Mouse (Mus musculus) liver, embryonic 12.5 days (tissue): ENCODE results near the gene Ajm1. TPM values are rescaled to one million over a fixed set of nuclear protein-coding genes. Genes with fewer than 3 reads are reported as not detected.

Source experiments
- ATAC-seq: fragments of 200-750 bp; cut with Nextera tagmentation; 2 replicates; pipeline ENCODE4 v1.8.0; 2017; ENCODE audit warnings: moderate number of reproducible peaks, mild to moderate bottlenecking, moderate library complexity
- H3K27ac ChIP-seq: fragments of 300-500 bp; sonication (generic); 2 replicates; pipeline ENCODE4 v1.5.1; 2016; ENCODE audit warnings: mild to moderate bottlenecking
- H3K27me3 ChIP-seq: fragments of 300-500 bp; sonication (generic); replicated peaks from 2 replicates; pipeline ENCODE4 v1.6.1; 2016; ENCODE audit warnings: mild to moderate bottlenecking, moderate library complexity
- H3K36me3 ChIP-seq: fragments of 300-500 bp; sonication (generic); 2 replicates; pipeline ENCODE4 v1.6.1; 2016; ENCODE audit warnings: mild to moderate bottlenecking, moderate library complexity
- H3K4me1 ChIP-seq: fragments of 300-500 bp; sonication (generic); 2 replicates; pipeline ENCODE4 v1.6.1; 2016
- H3K4me2 ChIP-seq: fragments of 300-500 bp; sonication (generic); 2 replicates; pipeline ENCODE4 v1.6.1; 2016; ENCODE audit warnings: mild to moderate bottlenecking, moderate library complexity
- H3K4me3 ChIP-seq: fragments of 300-500 bp; sonication (generic); 2 replicates; pipeline ENCODE4 v1.5.1; 2016; ENCODE audit warnings: mild to moderate bottlenecking, moderate library complexity
- H3K9ac ChIP-seq: fragments of 300-500 bp; sonication (generic); 2 replicates; pipeline ENCODE4 v1.6.1; 2016; ENCODE audit warnings: mild to moderate bottlenecking, moderate library complexity
- H3K9me3 ChIP-seq: fragments of 300-500 bp; sonication (generic); replicated peaks from 2 replicates; pipeline ENCODE4 v1.6.1; 2016; ENCODE audit warnings: mild to moderate bottlenecking, moderate library complexity
- WGBS: fragments of 180-500 bp; shearing (Covaris S2); methylation state at CpG from one replicate; pipeline ENCODE4 v1.1.7; 2016; ENCODE audit not compliant: insufficient replicate concordance; 5-methylcytosine and 5-hydroxymethylcytosine counted together
- polyA plus RNA-seq: library from polyadenylated mRNA; unstranded; fragments of >200 nt; fragmentation: Nextera tagmentation; extraction: Ambion mirVana; gene quantifications from 2 replicates; pipeline ENCODE4 v1.2.1, GENCODE M21; 2016

Gene Ajm1
- polyA plus RNA-seq, 1 experiment from 2014 or later: not detected

- Histone ChIP-seq H3K4me2 (peak within 1 kb of the TSS; percentile 83), H3K9ac (peak within 1 kb of the TSS; percentile 70), H3K4me3 (peak within 1 kb of the TSS; percentile 64), H3K36me3 (peaks cover 21% of the 10 kb centered on the region), H3K27ac (peak within 1 kb of the TSS; percentile 63), H3K4me1 (peaks cover 67% of the 10 kb centered on the region), H3K9me3 (no peaks in the 10 kb centered on the region), H3K27me3 (peaks cover 46% of the 10 kb centered on the region)
- under 1% methylated on average over 41 of the region's 45 CpGs for WGBS
- peak; percentile 96 for ATAC-seq
Observed at GRCm38 (mm10) chr2:25574579-25575431, 6.8 kb downstream of the Ajm1 start, which contains the start of the genes Mamdc4 and Phpt1. Gene Mamdc4 (minus strand): TSS chr2:25574845. Gene Phpt1 (minus strand): TSS chr2:25575224.

DNA sequence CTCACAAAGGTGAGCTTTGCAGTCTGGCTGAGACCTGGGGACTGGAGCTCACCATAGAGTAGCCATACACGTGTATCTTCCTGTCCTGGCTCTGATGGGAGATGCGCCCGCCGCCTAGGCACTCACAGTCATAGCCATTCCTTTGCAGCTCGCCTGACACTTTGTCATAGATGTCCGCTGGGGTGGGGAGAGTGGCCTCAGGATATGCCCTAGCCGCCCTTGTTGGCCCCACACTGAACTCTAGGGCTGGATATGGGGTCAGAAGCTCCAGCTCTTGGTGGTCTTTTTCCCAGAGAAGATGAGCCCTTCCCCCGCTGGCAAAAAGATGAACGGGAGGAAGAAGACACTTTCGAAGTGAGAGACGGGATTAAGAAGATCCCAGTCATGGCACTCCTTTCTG, 7.4 kb downstream of the Ajm1 start:
- Histone ChIP-seq H3K27me3 (peaks cover 39% of the 10 kb centered on the region), H3K9ac (peak overlapping the region; percentile 70), H3K4me3 (peak overlapping the region; percentile 64), H3K9me3 (no peaks in the 10 kb centered on the region), H3K4me1 (peaks cover 60% of the 10 kb centered on the region), H3K4me2 (peak overlapping the region; percentile 83), H3K27ac (peak overlapping the region; percentile 57), H3K36me3 (peaks cover 28% of the 10 kb centered on the region)
- 15% methylated on average over 11 of the region's 11 CpGs for WGBS
- ATAC-seq: no peak

GRCm38 (mm10) chr2:25573068-25573467, 8.5 kb downstream of the Ajm1 start:
- 53% methylated on average over 2 of the region's 2 CpGs for whole genome bisulfite sequencing
- peaks cover 55% of the 10 kb centered on the region for H3K4me1 ChIP-seq
- no peaks in the 10 kb centered on the region for H3K9me3 ChIP-seq
- peaks cover 38% of the 10 kb centered on the region for H3K36me3 ChIP-seq
- H3K4me3 ChIP-seq: peak overlapping the region; percentile 64; the same call in 1 of the 2 replicates
- H3K9ac ChIP-seq: peak overlapping the region; percentile 70
- no peak overlapping the region for H3K27ac ChIP-seq
- peaks cover 28% of the 10 kb centered on the region for H3K27me3 ChIP-seq
- H3K4me2 ChIP-seq: peak overlapping the region; percentile 83
- no peak for ATAC-seq

- H3K27me3 ChIP-seq: peaks cover 10% of the 10 kb centered on the region
- H3K9me3 ChIP-seq: no peaks in the 10 kb centered on the region
- 0 out of 2 replicates have a peak overlapping the region, but pooled peaks have one; percentile 7 for H3K27ac ChIP-seq
- ATAC-seq: no peak
- H3K36me3 ChIP-seq: peaks cover 55% of the 10 kb centered on the region
- H3K4me3 ChIP-seq: no peak overlapping the region
- H3K9ac ChIP-seq: no peak overlapping the region
- 68% methylated on average over 4 of the region's 4 CpGs for WGBS
- peaks cover 45% of the 10 kb centered on the region for H3K4me1 ChIP-seq
- no peak overlapping the region for H3K4me2 ChIP-seq
Observed at GRCm38 (mm10) chr2:25571221-25571620, 10.3 kb downstream of the Ajm1 start.

GRCm38 (mm10) chr2:25569323-25569722, 12.2 kb downstream of the Ajm1 start:
- Histone ChIP-seq H3K4me2 (no peak overlapping the region), H3K9me3 (no peaks in the 10 kb centered on the region), H3K27ac (no peak overlapping the region), H3K4me3 (no peak overlapping the region), H3K27me3 (no peaks in the 10 kb centered on the region), H3K4me1 (peaks cover 33% of the 10 kb centered on the region), H3K9ac (no peak overlapping the region), H3K36me3 (peaks cover 73% of the 10 kb centered on the region)
- WGBS: 75% methylated on average over 3 of the region's 3 CpGs
- no peak for ATAC-seq

GRCm38 (mm10) chr2:25568473-25569019, 13.0 kb downstream of the Ajm1 start:
- ATAC-seq: no peak
- Histone ChIP-seq H3K27ac (0 out of 2 replicates have a peak overlapping the region, but pooled peaks have one; percentile 30), H3K9ac (no peak overlapping the region), H3K36me3 (peaks cover 81% of the 10 kb centered on the region), H3K9me3 (no peaks in the 10 kb centered on the region), H3K4me2 (no peak overlapping the region), H3K27me3 (no peaks in the 10 kb centered on the region), H3K4me1 (peaks cover 25% of the 10 kb centered on the region), H3K4me3 (no peak overlapping the region)
- 80% methylated on average over 6 of the region's 6 CpGs for WGBS

GRCm38 (mm10) chr2:25566558-25566957, 15.0 kb downstream of the Ajm1 start:
- H3K4me2 ChIP-seq: no peak overlapping the region
- peaks cover 16% of the 10 kb centered on the region for H3K4me1 ChIP-seq
- H3K4me3 ChIP-seq: no peak overlapping the region
- peaks cover 94% of the 10 kb centered on the region for H3K36me3 ChIP-seq
- no peak overlapping the region for H3K9ac ChIP-seq
- no peak for ATAC-seq
- no peak overlapping the region for H3K27ac ChIP-seq
- no peaks in the 10 kb centered on the region for H3K27me3 ChIP-seq
- 83% methylated on average over 6 of the region's 6 CpGs for WGBS
- H3K9me3 ChIP-seq: no peaks in the 10 kb centered on the region

DNA sequence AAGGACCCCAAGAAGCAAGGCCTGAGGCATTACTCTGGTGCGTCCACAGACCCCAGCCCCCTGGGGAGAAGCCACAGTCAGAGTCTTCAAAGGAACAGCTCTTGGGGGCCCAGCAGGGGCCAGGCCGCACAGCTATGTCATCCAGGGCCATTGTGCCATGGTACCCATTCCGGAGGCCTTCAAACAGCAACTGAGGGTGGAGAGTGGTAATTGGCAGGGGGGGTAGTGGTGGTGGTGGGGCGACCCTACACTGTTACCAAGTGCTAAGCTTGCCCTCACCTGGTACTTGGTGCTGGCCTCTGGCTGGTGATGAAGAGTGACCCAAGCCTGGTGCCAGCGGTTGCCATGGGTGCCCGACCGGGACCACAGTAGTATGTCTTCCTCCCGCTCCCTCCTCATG, 15.8 kb downstream of the Ajm1 start:
- Histone ChIP-seq H3K9me3 (no peaks in the 10 kb centered on the region), H3K4me2 (no peak overlapping the region)
- WGBS: 84% methylated on average over 8 of the region's 8 CpGs

DNA sequence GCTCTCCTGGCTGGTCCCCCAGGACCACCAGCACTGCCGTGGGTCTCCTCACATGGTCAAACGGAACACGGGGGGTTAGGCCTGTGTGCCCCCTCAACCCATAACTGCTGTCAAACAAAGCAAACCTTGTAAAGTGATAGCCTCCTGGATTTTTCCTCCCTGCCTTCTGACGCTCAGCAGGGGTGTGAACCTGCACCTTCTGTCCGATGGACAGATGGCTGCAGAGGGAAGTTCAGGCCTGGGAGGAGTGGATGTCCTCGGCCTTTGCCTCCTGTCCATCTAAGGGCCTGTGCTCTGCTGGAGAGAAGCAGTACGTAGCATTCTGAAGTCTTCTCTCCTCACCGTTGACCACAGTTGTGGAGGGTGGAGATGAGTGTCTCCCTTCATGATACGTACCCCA, 19.6 kb downstream of the Ajm1 start:
- Histone ChIP-seq H3K9ac (no peak overlapping the region), H3K4me2 (no peak overlapping the region), H3K36me3 (peaks cover 76% of the 10 kb centered on the region), H3K9me3 (no peaks in the 10 kb centered on the region), H3K27ac (no peak overlapping the region), H3K27me3 (no peaks in the 10 kb centered on the region), H3K4me3 (no peak overlapping the region), H3K4me1 (peaks cover 23% of the 10 kb centered on the region)
- ATAC-seq: no peak
- WGBS: 85% methylated on average over 9 of the region's 9 CpGs

More for the DNA sequence above, 15.8 kb downstream of the Ajm1 start:
- Histone ChIP-seq H3K9ac (no peak overlapping the region), H3K27ac (no peak overlapping the region), H3K27me3 (no peaks in the 10 kb centered on the region), H3K4me1 (peaks cover 9% of the 10 kb centered on the region; the same call in 1 of the 2 replicates), H3K4me3 (no peak overlapping the region), H3K36me3 (peaks cover 96% of the 10 kb centered on the region)
- ATAC-seq: no peak

DNA sequence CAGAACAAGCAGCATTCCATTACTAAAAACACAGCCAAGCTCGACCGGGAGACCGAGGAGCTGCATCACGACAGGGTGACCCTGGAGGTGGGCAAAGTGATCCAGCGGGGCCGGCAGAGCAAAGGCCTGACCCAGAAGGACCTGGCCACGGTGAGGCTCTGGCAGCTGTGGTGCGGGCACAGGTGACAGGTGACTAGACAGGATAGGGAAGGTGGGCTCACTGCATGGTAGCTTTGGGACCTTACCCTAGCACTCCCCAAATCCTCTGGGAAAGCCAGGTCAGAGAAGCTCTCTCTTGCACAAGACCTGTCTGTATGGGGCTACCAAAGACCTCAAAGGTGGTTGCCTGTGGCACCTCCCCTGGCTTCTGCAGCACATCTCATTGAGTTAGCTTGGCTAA, 21.0 kb downstream of the Ajm1 start:
- no peak for ATAC-seq
- Histone ChIP-seq H3K4me1 (peaks cover 32% of the 10 kb centered on the region), H3K36me3 (peaks cover 64% of the 10 kb centered on the region), H3K27ac (no peak overlapping the region), H3K4me2 (no peak overlapping the region), H3K9me3 (no peaks in the 10 kb centered on the region), H3K4me3 (no peak overlapping the region), H3K9ac (no peak overlapping the region), H3K27me3 (no peaks in the 10 kb centered on the region)
- 91% methylated on average over 8 of the region's 8 CpGs for WGBS

DNA sequence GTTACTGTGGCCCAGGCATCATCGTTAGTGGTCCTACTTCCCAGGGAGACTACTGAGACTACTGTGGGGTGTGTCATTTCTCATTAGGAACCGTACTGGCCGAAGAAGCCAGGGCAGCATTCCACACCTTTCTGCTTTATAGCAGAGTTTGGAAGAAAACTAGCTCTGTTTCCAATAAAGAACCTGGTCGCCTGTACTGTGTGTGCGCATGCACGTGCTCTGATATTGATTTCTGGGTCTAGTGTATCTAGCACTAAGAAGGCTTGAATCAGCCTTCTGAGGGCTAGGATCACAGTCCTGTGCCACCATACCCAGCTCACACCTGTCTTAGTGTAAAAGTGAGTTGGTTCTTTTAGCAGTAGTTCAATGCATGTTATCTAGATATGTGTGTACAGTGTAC, 22.8 kb downstream of the Ajm1 start:
- Histone ChIP-seq H3K9me3 (no peaks in the 10 kb centered on the region), H3K36me3 (peaks cover 47% of the 10 kb centered on the region), H3K4me3 (peak overlapping the region; percentile 92), H3K9ac (peak overlapping the region; percentile 95), H3K4me2 (peak overlapping the region; percentile 81), H3K27me3 (no peaks in the 10 kb centered on the region), H3K27ac (no peak overlapping the region; the same call in 1 of the 2 replicates), H3K4me1 (peaks cover 32% of the 10 kb centered on the region)
- no peak for ATAC-seq
- WGBS: 69% methylated on average over 6 of the region's 6 CpGs

- ATAC-seq: peak; percentile 66
- 0% methylated on average over 24 of the region's 24 CpGs for WGBS
- Histone ChIP-seq H3K27ac (peak overlapping the region; percentile 84), H3K9ac (peak overlapping the region; percentile 95), H3K36me3 (peaks cover 39% of the 10 kb centered on the region), H3K4me3 (peak overlapping the region; percentile 92), H3K9me3 (no peaks in the 10 kb centered on the region), H3K4me1 (peaks cover 32% of the 10 kb centered on the region), H3K4me2 (peak overlapping the region; percentile 81), H3K27me3 (no peaks in the 10 kb centered on the region)
Observed at GRCm38 (mm10) chr2:25557964-25558360, 23.6 kb downstream of the Ajm1 start.
